Comparison of ENCODE assay signal across 8 mouse cellular contexts in the genomic region with DNA sequence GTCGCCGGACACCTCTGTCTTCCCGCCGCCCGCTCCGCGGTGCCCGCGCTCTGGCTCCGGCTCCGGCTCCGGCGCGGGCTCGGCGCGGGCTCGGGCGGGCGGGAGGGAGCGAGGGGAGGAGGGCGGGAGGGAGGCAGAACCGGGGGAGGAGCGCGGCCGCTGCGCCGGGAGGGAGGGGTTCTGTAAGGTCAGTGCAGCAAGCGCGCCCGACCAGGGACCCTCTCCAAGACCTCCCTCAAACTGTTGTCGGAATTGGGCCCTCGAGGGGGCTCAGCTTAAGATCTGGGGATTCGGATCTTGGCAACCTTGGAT. TPM values are rescaled to one million over a fixed set of nuclear protein-coding genes. Genes with fewer than 3 reads are reported as not detected.
A peak's percentile ranks its signal among the peaks of the same experiment; 100 is the strongest.
DNase-seq lines count a peak whose midpoint lies in the region; ATAC-seq and TF ChIP-seq lines count a peak whose summit lies in the region.

A gene (minus strand): TSS at position 64 of the 312 bp plus-strand sequence.

- intact Hi-C loops in heart, postnatal 10 days (cut with DNase I), result no loop called here

- 0% methylated on average over 6 of the region's 34 CpGs for WGBS in heart, embryonic 11.5 days (ENCODE audit: insufficient replicate concordance)
- WGBS in liver, embryonic 13.5 days (ENCODE audit: insufficient replicate concordance), result under 1% methylated on average over 34 of the region's 34 CpGs
- WGBS in thymus, adult 2 months, result under 1% methylated on average over 34 of the region's 34 CpGs

- no peak within 1 kb of the TSS for H3K27ac ChIP-seq in heart, embryonic 11.5 days (ENCODE audit: low read depth, low read length)
- no peak within 1 kb of the TSS for H3K27ac ChIP-seq in embryonic fibroblast, embryonic 13.5 days (ENCODE audit: insufficient read depth, low read length)
- no peak within 1 kb of the TSS for H3K27ac ChIP-seq in liver, embryonic 13.5 days
- no peak within 1 kb of the TSS for H3K27ac ChIP-seq in thymus, adult 2 months (ENCODE audit: control insufficient read depth, insufficient read depth, low read length)

- H3K4me2 ChIP-seq in heart, embryonic 11.5 days, result peak within 1 kb of the TSS; percentile 85
- peak within 1 kb of the TSS; percentile 59 for H3K4me2 ChIP-seq in liver, embryonic 13.5 days

- no peak for TF ChIP-seq POLR2A in embryonic fibroblast, embryonic 13.5 days (IDR thresholded peaks at IDR 0.05; ENCODE audit: low read depth, low read length)
- no peak for TF ChIP-seq POLR2A in thymus, adult 2 months (IDR thresholded peaks at IDR 0.05; ENCODE audit: control insufficient read depth, extremely low read depth, insufficient read depth, low read length, poor library complexity)

- peaks cover 20% of the 10 kb centered on the region for H3K4me1 ChIP-seq in heart, embryonic 11.5 days (ENCODE audit: control insufficient read depth, insufficient read depth, low read length)
- H3K4me1 ChIP-seq in embryonic fibroblast, embryonic 13.5 days (ENCODE audit: control insufficient read depth, insufficient read depth, low read length), result peaks cover 6% of the 10 kb centered on the region
- peaks cover 13% of the 10 kb centered on the region for H3K4me1 ChIP-seq in liver, embryonic 13.5 days (replicated peaks)
- peaks cover 7% of the 10 kb centered on the region; the same call in 1 of the 2 replicates for H3K4me1 ChIP-seq in thymus, adult 2 months (replicated peaks; ENCODE audit: control insufficient read depth, insufficient read depth, low read length)

- TF ChIP-seq CTCF in embryonic fibroblast, embryonic 13.5 days (IDR thresholded peaks at IDR 0.05; ENCODE audit: borderline replicate concordance, insufficient read depth, low read length), result no peak
- TF ChIP-seq CTCF in thymus, adult 2 months (IDR thresholded peaks at IDR 0.05; ENCODE audit: borderline replicate concordance, control insufficient read depth, extremely low read depth, insufficient read depth, low read length, poor library complexity), result no peak

- H3K9ac ChIP-seq in heart, embryonic 11.5 days (ENCODE audit: low read depth, low read length), result peak within 1 kb of the TSS; percentile 28; the same call in 1 of the 2 replicates
- H3K9ac ChIP-seq in liver, embryonic 13.5 days, result no peak within 1 kb of the TSS

- no peak for ATAC-seq in heart, embryonic 11.5 days (replicated peaks; ENCODE audit: insufficient number of reproducible peaks, low FRiP score, low TSS enrichment)
- ATAC-seq in liver, embryonic 13.5 days (ENCODE audit: low read depth), result no peak

- peaks cover 94% of the 10 kb centered on the region for H3K27me3 ChIP-seq in heart, embryonic 11.5 days (ENCODE audit: control insufficient read depth, insufficient read depth, low read length)
- H3K27me3 ChIP-seq in liver, embryonic 13.5 days, result peaks cover 98% of the 10 kb centered on the region
- H3K27me3 ChIP-seq in thymus, adult 2 months (ENCODE audit: control insufficient read depth, insufficient read depth, low read length), result peaks cover 10% of the 10 kb centered on the region; the same call in 1 of the 2 replicates

- H3K36me3 ChIP-seq in heart, embryonic 11.5 days (ENCODE audit: control insufficient read depth, insufficient read depth, low read length), result no peaks in the 10 kb centered on the region
- H3K36me3 ChIP-seq in liver, embryonic 13.5 days, result no peaks in the 10 kb centered on the region
- no peaks in the 10 kb centered on the region for H3K36me3 ChIP-seq in thymus, adult 2 months (ENCODE audit: control insufficient read depth, insufficient read depth, low read length)

- H3K9me3 ChIP-seq in heart, embryonic 11.5 days (replicated peaks; ENCODE audit: control insufficient read depth, low read length), result no peaks in the 10 kb centered on the region
- no peaks in the 10 kb centered on the region for H3K9me3 ChIP-seq in liver, embryonic 13.5 days (replicated peaks)

- DNase-seq in heart, postnatal 10 days, result no peak
- DNase-seq in Muller cell, postnatal 12 days (ENCODE audit: inconsistent ontology term), result peak; percentile 47
- no peak for DNase-seq in liver, embryonic 13.5 days
- no peak for DNase-seq in thymus, adult 2 months
- no peak for DNase-seq in lung, postnatal 4 days
- DNase-seq in c-Kit-positive CD71-positive TER-119-positive erythroid progenitor cells, embryonic 14.5 days (ENCODE audit: low spot score), result no peak

- peak within 1 kb of the TSS; percentile 52 for H3K4me3 ChIP-seq in heart, embryonic 11.5 days (ENCODE audit: low read depth, low read length)
- peak within 1 kb of the TSS; percentile 20 for H3K4me3 ChIP-seq in embryonic fibroblast, embryonic 13.5 days (ENCODE audit: insufficient read depth, low read length)
- H3K4me3 ChIP-seq in liver, embryonic 13.5 days (replicated peaks), result peak within 1 kb of the TSS; percentile 44
- no peak within 1 kb of the TSS for H3K4me3 ChIP-seq in thymus, adult 2 months (ENCODE audit: control insufficient read depth, insufficient read depth, low read length)

RNA-seq across cellular contexts. Expression of the gene that starts here (rescaled TPM):
- 0.07 TPM in 1 of 2 replicates, not detected in the other for polyA plus RNA-seq in heart, embryonic 11.5 days (2014; fragmentation: Nextera tagmentation; extraction: Ambion mirVana)
- under 1 TPM in 1 of 2 experiments, not detected in 1; 0.36 TPM for total RNA-seq in heart, postnatal 10 days (2021)
- not detected in 2 replicates for polyA plus RNA-seq in embryonic fibroblast, embryonic 13.5 days (2011; ENCODE audit: insufficient read length, low read depth, missing spikeins)
- polyA plus RNA-seq in liver, embryonic 13.5 days (2015; fragmentation: Nextera tagmentation; extraction: Ambion mirVana), result 0.08 and 0.10 TPM in 2 replicates
- polyA plus RNA-seq in thymus, adult 2 months (2012; rRNA removed), result 0.93 and 1.1 TPM in 2 replicates
